Mouse (Mus musculus) CH12.LX (cell line): ENCODE data around the gene Jarid2. TPM values are rescaled to one million over a fixed set of nuclear protein-coding genes. Genes with fewer than 3 reads are reported as not detected.
A peak's percentile ranks its signal among the peaks of the same experiment; 100 is the strongest.
"Not testable (repeated sequence)": the region's sequence is repeated elsewhere in the genome, so short reads cannot be mapped to it uniquely, and the experiment has no call there.

Experiments
- DNase-seq: peaks from one replicate; pipeline ENCODE4 v3.0.0-alpha.2; 2013; ENCODE audit errors: extremely low read depth
- H3K27ac ChIP-seq: 2 replicates; pipeline ENCODE4 v1.5.1; 2012; ENCODE audit warnings: low read depth, mild to moderate bottlenecking, control low read depth, moderate library complexity; ENCODE audit not compliant: insufficient read depth
- H3K27me3 ChIP-seq: replicated peaks from 2 replicates; pipeline ENCODE3; 2012; ENCODE audit warnings: inconsistent platforms
- H3K36me3 ChIP-seq, 2 experiments: replicated peaks in 1 of 2; 2 replicates each; pipeline versions ENCODE3 to v1.6.1; 2012; ENCODE audit warnings: inconsistent platforms in 1 of 2, low read length in 1 of 2, mild to moderate bottlenecking in 1 of 2, mixed read lengths in 1 of 2, moderate library complexity in 1 of 2; ENCODE audit not compliant: control insufficient read depth in 1 of 2, insufficient read depth in 1 of 2
- H3K4me1 ChIP-seq, 2 experiments: 2 replicates each; pipeline ENCODE4 v1.6.1; 2012; ENCODE audit warnings: inconsistent platforms in 1 of 2, moderate library complexity in 1 of 2; ENCODE audit not compliant: insufficient read depth in 2 of 2, control insufficient read depth in 1 of 2
- H3K4me2 ChIP-seq: 2 replicates; pipeline ENCODE4 v1.6.1; 2012; ENCODE audit warnings: low read depth, mild to moderate bottlenecking, control low read depth; ENCODE audit not compliant: poor library complexity, insufficient read depth, severe bottlenecking
- H3K4me3 ChIP-seq, 3 experiments: fragments of 150-350 bp in 1 of 3; sonication (generic) in 1 of 3; replicated peaks in 1 of 3; 2 replicates each; pipeline versions ENCODE3 to v1.5.1; 2011 to 2012; ENCODE audit warnings: low read depth in 2 of 3, low read length in 2 of 3, mild to moderate bottlenecking in 2 of 3, moderate library complexity in 2 of 3, control low read depth in 1 of 3, improper control_type of control experiment in 1 of 3, inconsistent platforms in 1 of 3, mixed read lengths in 1 of 3; ENCODE audit not compliant: poor library complexity in 1 of 3
- H3K79me2 ChIP-seq: replicated peaks from 2 replicates; pipeline ENCODE4 v1.6.1; 2012; ENCODE audit warnings: mild to moderate bottlenecking, moderate library complexity; ENCODE audit not compliant: control insufficient read depth, poor library complexity, insufficient read depth, severe bottlenecking; ENCODE audit errors: extremely low read depth
- H3K9ac ChIP-seq: 2 replicates; pipeline ENCODE4 v1.6.1; 2012; ENCODE audit warnings: low read depth, mild to moderate bottlenecking, control low read depth, moderate library complexity; ENCODE audit not compliant: insufficient read depth
- H3K9me3 ChIP-seq: replicated peaks from 2 replicates; pipeline ENCODE3; 2012; ENCODE audit warnings: low read length, inconsistent platforms, mixed read lengths
- BHLHE40 ChIP-seq: IDR thresholded peaks from 2 replicates; pipeline ENCODE4 v1.6.1; 2011; ENCODE audit warnings: mild to moderate bottlenecking, low read depth, low read length, improper control_type of control experiment
- EP300 ChIP-seq: IDR thresholded peaks from 2 replicates; pipeline ENCODE4 v1.6.1; 2011; ENCODE audit warnings: low read length, improper control_type of control experiment
- IRF4 ChIP-seq: IDR thresholded peaks from 2 replicates; pipeline ENCODE4 v1.6.1; 2014; ENCODE audit warnings: low read depth, mild to moderate bottlenecking, inconsistent platforms, low read length, improper control_type of control experiment
- MXI1 ChIP-seq: IDR thresholded peaks from 2 replicates; pipeline ENCODE4 v1.6.1; 2011; ENCODE audit warnings: mild to moderate bottlenecking, low read depth, low read length, improper control_type of control experiment
- PAX5 ChIP-seq: IDR thresholded peaks from 2 replicates; pipeline ENCODE4 v1.6.1; 2012; ENCODE audit warnings: low read length, inconsistent platforms, mixed read lengths
- ZNF384 ChIP-seq: IDR thresholded peaks from 2 replicates; pipeline ENCODE4 v1.6.1; 2012; ENCODE audit warnings: low read depth, low read length, improper control_type of control experiment, inconsistent platforms
- dilution Hi-C: fragments of 300-500 bp; cut with MboI; formaldehyde crosslinking; loops from 2 replicates; pipeline ENCODE4 v1.14.3; 2020; ENCODE audit warnings: low sequenced_read_pairs; ENCODE audit not compliant: extremely low pct_unique_long_range_greater_than_20kb, extremely low pct_ligation_motif_present
- in situ Hi-C: fragments of 300-500 bp; cut with MboI; formaldehyde crosslinking; loops from 3 replicates; pipeline ENCODE4 v1.14.3; 2019; ENCODE audit warnings: low sequenced_read_pairs, low pct_ligation_motif_present, low pct_unique_long_range_greater_than_20kb, mixed read lengths
- polyA plus RNA-seq: library from polyadenylated mRNA; unstranded; fragments of >175 nt; gene quantifications from 2 replicates; pipeline ENCODE4 v1.2.1, GENCODE M21; 2012; ENCODE audit warnings: low read depth; ENCODE audit not compliant: insufficient read length
- total RNA-seq, 2 experiments: library from RNA; depleted of rRNA; stranded (reverse); fragments of 300-350 nt in 1 of 2; fragments of >200 nt in 1 of 2; gene quantifications; 2 replicates each; pipeline ENCODE4 v1.2.3; 2012 to 2014

Jarid2 gene
- total and polyA plus RNA-seq, 3 experiments = 4.5 to 10.9 (median 7.8) TPM

- Histone ChIP-seq H3K27ac (no peak overlapping the region), H3K79me2 (no peaks in the 10 kb centered on the region), H3K4me2 (no peak overlapping the region), H3K4me3 (no peak overlapping the region), H3K4me1 (peaks cover 12 to 56% of the 10 kb centered on the region in 2 experiments), H3K9me3 (no peaks in the 10 kb centered on the region), H3K9ac (no peak overlapping the region), H3K36me3 (no peaks in the 10 kb centered on the region), H3K27me3 (no peaks in the 10 kb centered on the region)
- peak; percentile 49 for DNase-seq
- in situ Hi-C loops (loop anchor here (10.0 kb wide), 1 partner anchor 137 kb away; no protein-coding TSS in a partner anchor), dilution Hi-C loops (no loop called here)
- TF ChIP-seq ZNF384 = peak; percentile 88
- peak; percentile 38 for TF ChIP-seq EP300
- no peak for TF ChIP-seq IRF4
- TF ChIP-seq PAX5 = no peak
- 0 out of 2 replicates have a peak, but pooled peaks have one; percentile 30 for TF ChIP-seq BHLHE40
Measured at GRCm38 (mm10) chr13:44721891-44722547, 7.3 kb upstream of the Jarid2 start.

- dilution Hi-C loops, H3K27me3 ChIP-seq, H3K4me2 ChIP-seq, H3K4me3 ChIP-seq, H3K79me2 ChIP-seq, H3K27ac ChIP-seq, H3K9ac ChIP-seq, DNase-seq, H3K9me3 ChIP-seq, H3K36me3 ChIP-seq: not testable (repeated sequence)
- TF ChIP-seq ZNF384 = peak; percentile 64
- peaks cover 12 to 54% of the 10 kb centered on the region in 2 experiments for H3K4me1 ChIP-seq
- in situ Hi-C loops = loop anchor here (10.0 kb wide), 1 partner anchor 139 kb away; no protein-coding TSS in a partner anchor
Measured at GRCm38 (mm10) chr13:44723522-44723921, 5.8 kb upstream of the Jarid2 start.

- no peak overlapping the region for H3K4me2 ChIP-seq
- H3K4me1 ChIP-seq = peaks cover 2 to 25% of the 10 kb centered on the region in 2 experiments; a peak in 3 of 4 replicates
- dilution Hi-C loops = no loop called here
- no peak overlapping the region for H3K4me3 ChIP-seq
- H3K9me3 ChIP-seq = no peaks in the 10 kb centered on the region
- no peak for DNase-seq
- no peak overlapping the region for H3K27ac ChIP-seq
- TF ChIP-seq ZNF384 (peak; percentile 78), MXI1 (no peak)
- TF ChIP-seq, all 38 proteins: peak for 1
- no peak overlapping the region for H3K9ac ChIP-seq
- no peaks in the 10 kb centered on the region for H3K27me3 ChIP-seq
- no peaks in the 10 kb centered on the region for H3K36me3 ChIP-seq
- in situ Hi-C loops = loop anchor here (10.0 to 25.0 kb wide), 2 partner anchors 144 to 866 kb away; no protein-coding TSS in a partner anchor
- H3K79me2 ChIP-seq = peaks cover 15% of the 10 kb centered on the region
Measured at GRCm38 (mm10) chr13:44728145-44728880, 961 bp upstream of the Jarid2 start.
